Mouse (Mus musculus) left cerebral cortex, postnatal 36 days (tissue): ENCODE measurements around the gene Prss47. TPM values are rescaled to one million over a fixed set of nuclear protein-coding genes. Genes with fewer than 3 reads are reported as not detected.

Experiments
- DNase-seq, 2 experiments: peaks; one replicate each; pipeline ENCODE4 v3.0.0; 2021 to 2022; ENCODE audit warnings: low spot score in 2 of 2, mixed read lengths in 1 of 2
- intact Hi-C: fragments of 180-260 bp; cut with DNase I; formaldehyde crosslinking; loops from one replicate; pipeline ENCODE4 v1.15.1; 2025
- total RNA-seq, 2 experiments: library from RNA; stranded (reverse); gene quantifications; 2 replicates each; pipeline ENCODE4 v1.2.3; 2021

Gene Prss47
- not detected for total RNA-seq

- no peak for DNase-seq
- intact Hi-C loops, result no loop called here
Measured at GRCm38 (mm10) chr13:65052660-65053059, at the start of gene Prss47. Gene Prss47 (minus strand): TSS chr13:65052760.

GRCm38 (mm10) chr13:65101232-65101631, 48.7 kb upstream of the Prss47 start:
- DNase-seq, result no peak
- intact Hi-C loops, result no loop called here

GRCm38 (mm10) chr13:65100678-65101077, 48.1 kb upstream of the Prss47 start:
- DNase-seq, result no peak
- intact Hi-C loops, result no loop called here

- DNase-seq, result no peak
- intact Hi-C loops, result no loop called here
Measured at GRCm38 (mm10) chr13:65097018-65097417, 44.5 kb upstream of the Prss47 start.

GRCm38 (mm10) chr13:65095923-65096322, 43.4 kb upstream of the Prss47 start:
- intact Hi-C loops, result no loop called here
- no peak for DNase-seq

- intact Hi-C loops, result no loop called here
Measured at GRCm38 (mm10) chr13:65069969-65070368, 17.4 kb upstream of the Prss47 start.

GRCm38 (mm10) chr13:65035057-65035456, 17.5 kb downstream of the Prss47 start:
- DNase-seq, result no peak
- intact Hi-C loops, result no loop called here

More at GRCm38 (mm10) chr13:65069969-65070368, 17.4 kb upstream of the Prss47 start:
- DNase-seq, result no peak

- intact Hi-C loops, result no loop called here
- DNase-seq, result no peak
Measured at GRCm38 (mm10) chr13:65032758-65033157, 19.8 kb downstream of the Prss47 start, which contains the start of gene Spata31d1c. Gene Spata31d1c (plus strand): TSS chr13:65033058.

- no peak for DNase-seq
- intact Hi-C loops, result no loop called here
Measured at GRCm38 (mm10) chr13:65011052-65011738, 41.4 kb downstream of the Prss47 start.

- intact Hi-C loops, result loop anchor here (10.0 kb wide), 1 partner anchor 563 kb away; no protein-coding TSS in a partner anchor
- no peak for DNase-seq
Measured at GRCm38 (mm10) chr13:65007971-65008370, 44.6 kb downstream of the Prss47 start.

- intact Hi-C loops, result loop anchor here (10.0 kb wide), 1 partner anchor 562 kb away; no protein-coding TSS in a partner anchor
- DNase-seq, result no peak
Measured at GRCm38 (mm10) chr13:65006760-65007159, 45.8 kb downstream of the Prss47 start.

- no peak for DNase-seq
- intact Hi-C loops, result loop anchor here (10.0 kb wide), 1 partner anchor 561 kb away; no protein-coding TSS in a partner anchor
Measured at GRCm38 (mm10) chr13:65005414-65005813, 47.1 kb downstream of the Prss47 start.

Other genes with a start within 250 kb of the Prss47 start
- 1 to 10 TPM; 4.9 to 6.0 TPM for gene Cntnap3, start 148.8 kb downstream of the Prss47 start, total RNA-seq
- not detected for gene Spata31, start 135.4 kb downstream of the Prss47 start, total RNA-seq
- gene Spata31d1c, start 19.7 kb downstream of the Prss47 start, total RNA-seq, result under 1 TPM in 1 of 2 experiments, not detected in 1; 0.10 TPM
- 10 to 100 TPM; 43.4 to 45.4 TPM for gene Mfsd14b, start 60.2 kb upstream of the Prss47 start, total RNA-seq
- gene Olfr465-ps1, start 85.3 kb upstream of the Prss47 start, total RNA-seq, result not detected
- gene Olfr466, start 97.5 kb upstream of the Prss47 start, total RNA-seq, result not detected
- under 1 TPM; 0.35 to 0.50 TPM for gene Nlrp4f, start 153.2 kb upstream of the Prss47 start, total RNA-seq
- under 1 TPM; 0.45 to 0.52 TPM for gene Gm10775, start 206.8 kb upstream of the Prss47 start, total RNA-seq
- gene Zfp369, start 226.1 kb upstream of the Prss47 start, total RNA-seq, result 10 to 100 TPM; 53.9 to 72.1 TPM